Mouse (Mus musculus) A20 (cell line): ENCODE measurements around the gene Catip.
A peak's percentile ranks its signal among the peaks of the same experiment; 100 is the strongest.

Experiments
- DNase-seq: peaks from one replicate; pipeline ENCODE4 v3.0.0-alpha.2; 2011; ENCODE audit warnings: low read depth, low spot score

The Catip gene

DNA sequence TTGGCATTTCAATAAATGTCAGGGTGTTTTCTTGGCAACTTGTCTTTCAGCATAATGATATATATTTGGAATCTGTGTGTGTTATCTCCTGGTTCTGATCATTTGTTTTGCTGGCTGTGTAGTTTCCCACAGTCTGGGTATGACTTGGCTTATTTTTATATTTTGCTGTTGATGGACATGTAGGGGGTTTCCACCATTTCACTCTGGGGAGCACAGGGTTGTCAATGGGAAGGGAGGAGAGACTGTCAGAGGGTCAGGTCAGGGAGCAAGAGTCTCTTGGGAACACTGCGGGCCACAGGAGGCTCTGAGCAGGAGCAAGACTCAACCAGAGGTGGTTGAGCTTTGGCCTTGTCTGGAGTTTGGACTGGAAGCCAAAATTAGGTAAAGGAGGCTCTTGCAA lies 19.6 kb upstream of the Catip start:
- peak; percentile 46 for DNase-seq

DNA sequence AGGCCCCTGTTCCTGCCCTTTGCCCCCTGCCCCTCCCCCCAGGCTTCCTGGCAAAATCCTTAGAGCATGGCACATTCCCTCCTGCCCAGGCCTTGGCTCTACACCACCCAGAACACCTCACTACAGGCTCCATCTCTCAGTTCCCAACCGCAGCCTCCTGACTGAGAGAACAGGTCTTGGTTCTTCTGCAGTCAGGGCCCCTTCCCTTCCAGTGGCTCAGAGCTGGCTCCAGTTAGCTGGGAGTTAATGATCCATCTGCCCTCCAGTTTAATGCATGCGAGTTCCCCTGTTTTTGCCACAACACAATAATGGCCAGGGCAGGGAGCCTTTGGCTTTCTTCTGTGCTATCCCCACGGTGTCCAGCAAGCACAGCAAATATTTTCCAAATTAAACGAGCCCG lies 18.7 kb upstream of the Catip start:
- DNase-seq = no peak

DNA sequence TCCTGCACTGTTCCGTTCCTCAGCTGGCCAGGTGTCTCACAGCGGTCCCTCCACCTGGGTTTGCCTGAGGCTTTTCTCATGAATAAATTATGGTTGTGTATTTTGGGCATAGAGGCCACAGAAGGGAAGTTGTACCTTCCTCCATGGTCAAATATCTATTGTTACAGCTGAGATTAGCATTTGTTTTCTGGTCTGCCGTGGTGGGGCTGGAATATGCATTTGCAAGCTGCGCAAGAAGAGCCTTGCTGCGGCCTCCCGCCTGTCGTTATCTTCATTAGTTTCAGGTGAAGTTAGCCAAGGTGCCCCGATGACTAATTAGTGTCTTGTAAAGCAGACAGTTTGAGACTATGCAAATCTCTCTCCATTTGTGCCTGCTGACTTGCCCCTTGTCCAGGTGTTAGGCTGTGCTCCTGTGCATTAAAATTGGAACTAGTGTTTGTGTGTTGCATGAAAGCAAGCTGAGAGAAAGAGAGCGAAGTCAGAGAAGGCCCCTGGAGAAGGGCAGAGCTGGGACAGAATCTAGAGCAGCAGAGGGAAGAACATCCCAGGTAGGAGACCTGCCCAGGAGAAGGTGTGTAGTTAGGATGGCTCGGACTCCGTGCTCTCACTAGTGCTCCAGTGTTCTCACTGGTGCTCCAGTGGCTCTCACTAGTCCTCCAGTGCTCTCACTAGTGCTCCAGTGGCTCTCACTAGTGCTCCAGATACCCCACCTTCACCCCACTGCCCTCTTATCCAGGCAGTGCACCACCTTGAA lies 17.6 kb upstream of the Catip start:
- DNase-seq = peak; percentile 92

DNA sequence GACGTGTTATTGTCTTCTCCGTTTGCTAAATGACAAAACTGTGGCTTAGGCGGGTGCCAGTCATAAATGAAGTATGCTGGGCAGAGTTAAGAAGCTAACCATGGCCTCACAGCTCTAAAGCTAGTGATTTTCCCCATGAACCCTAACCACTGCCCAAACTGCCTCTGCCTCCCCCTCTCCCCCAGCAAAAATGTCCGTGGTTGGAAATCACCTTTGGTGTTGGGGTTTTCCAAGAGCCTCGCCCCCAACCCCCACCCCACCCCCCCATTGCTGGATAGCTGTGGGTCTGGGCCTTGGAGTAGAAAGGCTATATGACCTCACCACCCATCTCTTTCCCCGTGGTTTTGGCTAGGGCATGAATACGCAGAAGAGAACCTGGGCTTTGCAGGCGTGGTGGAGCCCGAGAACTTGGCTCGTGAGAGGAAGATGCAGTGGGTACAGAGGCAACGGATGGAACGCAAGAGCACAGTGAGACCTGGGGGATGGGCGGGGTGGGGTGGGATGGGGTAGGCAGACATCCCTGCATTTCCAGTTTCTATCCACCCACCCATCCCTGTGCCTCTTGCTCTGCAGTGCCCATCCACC lies 10.6 kb upstream of the Catip start:
- no peak for DNase-seq

DNA sequence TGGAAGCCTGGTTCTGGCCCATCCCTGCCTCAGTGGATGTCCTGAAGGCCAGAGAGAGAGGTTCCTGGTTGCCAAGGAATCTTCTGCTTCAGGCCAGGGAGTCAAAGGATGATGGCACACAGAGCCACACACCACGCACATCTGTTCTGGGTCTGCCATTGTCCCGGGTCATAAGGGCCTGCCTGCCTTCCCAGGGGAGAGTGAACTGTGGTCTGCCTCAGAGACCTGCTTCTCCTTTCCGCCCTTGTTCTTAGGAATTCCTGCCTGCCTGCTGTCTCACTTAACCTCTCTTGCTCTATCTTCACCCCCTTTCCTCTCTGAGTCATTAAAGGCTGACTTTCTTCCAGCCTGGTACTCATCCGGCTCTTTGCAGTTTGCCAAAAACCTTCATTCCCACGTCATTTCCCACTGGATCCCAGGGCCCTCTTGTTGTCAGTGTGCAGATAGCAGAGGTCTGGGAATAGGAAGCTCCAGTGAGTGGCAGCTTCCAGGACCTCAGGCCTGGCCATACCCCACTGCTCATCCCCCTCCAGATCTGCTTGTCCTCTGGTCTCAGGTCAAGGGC lies 9.3 kb upstream of the Catip start:
- DNase-seq = no peak

DNA sequence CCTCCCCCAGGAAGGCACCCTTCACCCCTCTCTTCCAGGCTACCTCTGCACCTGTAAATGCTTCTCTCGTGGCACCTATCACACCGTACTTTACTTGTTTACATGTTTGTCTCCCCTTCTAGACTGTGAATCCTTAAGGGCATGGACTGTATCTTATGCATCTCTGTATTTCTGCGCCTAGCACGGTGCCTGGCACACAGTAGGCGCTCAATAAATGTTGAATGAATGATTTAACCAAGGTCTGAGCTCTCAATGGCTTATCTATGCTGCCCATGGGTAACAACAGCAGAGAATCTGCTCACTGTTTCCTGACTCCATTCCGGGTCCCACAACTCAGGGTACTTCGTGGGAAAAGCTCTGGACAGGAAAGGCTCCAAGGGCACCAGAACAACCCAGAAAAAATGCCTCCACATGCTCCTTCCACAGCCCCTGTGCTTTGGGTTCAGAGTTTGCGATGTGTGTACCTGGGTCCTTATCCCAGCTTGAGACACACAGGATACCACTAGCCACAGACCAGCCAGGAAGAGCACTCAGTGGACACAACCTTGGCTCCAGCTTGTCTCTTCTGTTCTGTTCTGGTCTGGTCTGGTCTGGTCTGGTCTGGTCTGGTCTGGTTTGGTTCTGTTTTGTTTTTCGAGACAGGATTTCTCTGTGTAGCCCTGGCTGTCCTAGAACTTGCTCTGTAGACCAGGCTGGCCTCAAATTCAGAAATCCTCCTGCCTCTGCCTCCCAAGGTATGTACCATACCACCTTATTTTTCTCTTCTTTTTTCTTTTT lies 8.3 kb upstream of the Catip start:
- no peak for DNase-seq

DNA sequence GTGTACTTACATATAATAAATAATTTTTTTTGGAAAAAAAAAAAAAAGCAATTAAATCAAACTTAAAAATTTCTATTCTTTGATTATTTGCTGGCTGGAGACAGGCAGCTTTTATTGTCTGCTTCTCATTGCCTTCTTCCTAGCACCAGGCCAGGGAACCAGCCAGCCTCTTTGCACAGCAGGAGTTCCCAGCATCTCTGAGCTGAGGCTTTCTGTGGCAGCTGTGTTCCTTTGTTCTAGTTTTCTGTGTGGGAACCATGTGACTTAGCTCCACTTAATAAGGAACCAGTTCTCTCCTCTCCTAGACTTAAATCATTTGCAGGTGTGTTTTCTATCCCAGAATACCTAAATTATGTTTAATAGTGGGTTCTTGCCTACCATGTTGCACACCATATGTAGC lies 4.4 kb upstream of the Catip start:
- DNase-seq = no peak

DNA sequence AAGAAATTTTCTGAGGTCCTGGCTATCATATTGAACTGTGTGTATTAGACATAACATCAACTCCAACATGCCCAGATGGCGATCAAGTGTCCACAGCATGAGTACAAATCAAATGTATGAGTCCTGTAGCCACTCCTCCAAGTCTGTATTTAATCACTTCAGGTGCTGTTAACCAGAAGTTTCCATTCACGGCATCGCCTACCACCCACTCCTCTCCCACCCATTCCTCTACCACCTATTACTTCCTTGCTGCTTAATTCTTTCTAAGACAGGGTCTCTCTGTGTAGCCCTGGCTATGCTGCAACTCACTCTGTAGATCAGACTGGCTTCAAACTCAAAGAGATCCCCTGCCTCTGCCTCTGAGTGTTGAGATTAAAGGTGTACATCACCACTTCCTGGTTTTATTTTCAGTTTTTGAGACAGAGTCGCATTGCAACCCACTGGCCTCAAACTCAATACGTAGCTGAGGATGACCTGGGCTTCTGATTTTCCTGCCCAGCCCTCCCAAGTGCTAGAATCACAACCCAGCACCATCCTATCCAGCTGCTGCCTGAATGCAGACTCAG lies 1.9 kb upstream of the Catip start:
- peak; percentile 74 for DNase-seq

DNA sequence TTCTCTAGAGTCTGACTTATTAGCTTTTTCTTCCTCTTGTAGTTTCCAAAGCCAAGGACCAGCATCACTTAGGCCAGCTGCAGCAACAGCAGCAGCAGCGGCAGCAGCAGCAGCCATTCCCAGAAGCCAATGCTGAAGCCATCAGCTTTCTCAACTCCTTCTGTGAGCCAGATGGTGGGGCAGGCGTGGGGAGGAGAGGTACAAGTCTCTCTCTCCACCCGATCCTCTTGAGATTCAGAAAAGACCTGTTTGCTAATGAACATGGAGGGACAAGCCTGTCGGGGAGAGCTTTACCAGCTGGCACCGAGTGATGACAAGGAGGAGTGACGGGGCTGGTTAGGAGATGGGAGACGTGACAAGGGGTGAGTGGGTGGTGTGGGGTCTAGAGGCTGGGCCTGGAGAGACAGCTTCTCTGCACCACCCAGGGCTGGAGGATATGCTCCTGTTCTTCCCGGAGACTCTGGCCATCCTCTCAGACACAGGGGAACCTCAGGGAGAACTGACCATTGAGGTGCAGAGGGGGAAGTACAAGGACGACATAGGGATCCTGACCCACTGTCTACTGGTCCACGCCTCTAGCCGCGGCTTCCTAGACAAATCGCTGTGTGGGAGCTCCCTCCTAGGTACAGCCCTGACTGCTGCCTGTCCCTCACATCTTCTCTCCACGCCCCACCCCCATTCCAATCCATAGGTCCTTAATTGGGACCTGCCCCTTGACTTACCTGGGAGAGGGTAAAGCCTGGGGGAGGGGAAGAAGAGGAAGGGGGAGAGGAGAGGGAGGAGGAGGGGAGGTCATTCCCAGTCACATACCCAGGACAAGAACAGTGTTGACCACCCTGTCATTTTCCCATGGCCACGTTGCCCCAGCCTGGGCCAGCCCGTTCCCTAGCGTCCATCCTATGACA lies 669 bp downstream of the Catip start:
- DNase-seq = no peak

DNA sequence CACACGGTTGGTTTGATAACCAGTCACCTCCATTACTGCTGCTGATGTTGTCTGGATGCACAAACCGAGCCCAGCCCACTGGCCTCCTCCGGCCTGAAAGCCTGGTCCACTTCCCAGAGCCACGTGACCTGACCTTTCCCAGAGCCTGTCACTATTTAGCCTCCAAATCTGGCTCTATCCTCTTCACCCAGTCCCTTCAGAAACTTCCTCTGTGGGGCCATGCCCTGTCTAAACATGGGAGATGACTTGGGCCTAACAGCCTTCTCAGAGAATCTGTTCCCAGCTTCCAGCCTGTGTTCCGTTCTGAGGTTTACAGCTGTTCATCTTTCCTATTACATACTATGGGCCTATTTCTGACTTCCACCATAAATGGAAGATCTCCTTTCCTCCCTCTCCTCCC lies 1.5 kb downstream of the Catip start:
- no peak for DNase-seq

DNA sequence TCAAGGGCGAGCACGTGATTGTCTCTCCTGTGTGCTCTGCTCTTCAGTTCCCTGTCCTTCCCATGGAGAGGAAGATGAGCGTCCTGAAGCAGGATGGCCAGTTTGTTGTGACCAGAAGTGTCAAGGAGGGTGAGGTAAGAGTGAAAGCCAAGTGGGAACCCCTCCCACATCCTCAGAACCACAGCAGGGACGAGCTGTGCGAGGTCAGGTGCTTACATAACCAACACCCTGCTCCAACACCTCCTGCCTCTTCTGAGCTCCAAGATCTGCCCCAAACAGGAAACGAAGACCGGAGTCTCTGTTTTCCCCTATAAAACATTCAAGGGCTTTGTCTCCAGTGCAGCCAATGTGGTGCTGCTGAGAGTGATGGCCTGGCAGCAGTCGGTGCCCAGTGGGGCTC lies 2.4 kb downstream of the Catip start:
- no peak for DNase-seq

DNA sequence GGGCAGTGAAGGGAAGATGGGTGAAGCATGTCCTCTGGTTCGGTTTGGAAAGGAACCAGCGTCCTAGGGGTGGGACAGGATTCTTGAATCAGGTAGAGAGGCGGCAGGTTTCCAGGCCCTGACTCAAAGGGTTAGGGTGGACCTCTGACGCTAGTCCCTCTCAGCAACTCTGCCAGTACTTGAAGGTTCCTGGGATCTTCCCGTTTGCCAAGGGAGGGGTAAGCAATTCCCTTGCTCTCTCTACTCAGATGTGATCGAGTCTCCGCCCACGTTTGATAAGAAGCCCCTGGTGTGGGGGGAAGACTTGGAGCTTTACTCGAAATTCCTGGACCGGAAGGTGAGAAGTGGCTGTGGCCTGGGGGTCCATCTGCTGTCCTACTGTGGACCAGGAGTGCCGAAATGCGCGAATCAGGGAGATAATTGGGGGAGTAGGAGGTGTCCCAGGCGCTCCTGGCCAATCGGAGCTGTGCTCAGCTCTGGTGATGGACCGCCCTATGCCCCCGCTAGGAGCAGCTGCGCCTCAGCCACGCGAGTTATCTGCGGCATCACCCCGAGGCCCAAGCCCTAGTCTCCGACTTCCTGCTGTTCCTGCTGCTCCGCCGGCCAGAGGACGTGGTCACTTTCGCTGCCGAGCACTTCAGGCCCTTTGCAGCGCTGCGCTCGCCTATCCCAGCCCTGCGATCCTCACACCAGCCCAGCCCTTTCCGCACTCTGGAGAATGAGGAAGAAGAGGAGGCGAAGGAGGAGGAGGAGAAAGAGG lies 6.2 kb downstream of the Catip start:
- DNase-seq = no peak

DNA sequence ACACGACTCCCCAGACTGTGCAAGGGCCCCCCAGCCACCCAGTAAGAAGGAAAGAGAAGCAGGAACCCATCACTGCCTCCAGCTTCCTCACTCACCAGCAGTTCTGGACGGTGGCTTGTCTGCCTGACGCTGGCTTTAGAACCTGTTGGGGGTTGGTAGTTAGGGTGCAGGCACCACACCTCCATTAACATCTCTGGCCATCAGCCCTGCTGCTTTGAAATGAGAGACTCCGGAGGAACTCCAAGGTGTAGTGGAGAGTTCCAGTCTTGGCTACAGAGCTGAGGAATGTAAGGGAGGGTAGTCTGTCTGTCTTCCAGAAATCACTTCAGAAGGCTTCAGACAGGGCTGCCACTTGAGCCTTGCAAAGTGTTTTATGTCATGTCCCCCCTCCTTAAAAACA lies 8.1 kb downstream of the Catip start:
- peak; percentile 26 for DNase-seq

DNA sequence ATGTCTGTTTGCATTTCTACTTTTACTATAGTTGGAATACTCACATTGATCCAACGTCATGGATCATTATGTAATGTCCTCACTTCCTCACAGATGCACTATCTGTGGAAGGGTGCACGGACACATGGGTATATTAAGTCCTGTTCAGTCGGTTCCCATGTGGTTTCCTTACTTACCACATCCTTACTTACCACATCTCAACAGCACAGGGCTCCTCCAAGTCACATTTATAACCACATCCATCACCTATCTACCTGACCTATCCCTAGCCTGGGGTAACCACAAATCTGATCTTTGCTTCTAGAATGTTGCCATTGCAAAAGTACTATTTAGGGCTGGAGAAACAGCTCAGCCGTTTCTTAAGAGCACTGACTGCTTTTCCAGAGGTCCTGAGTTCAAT lies 11.5 kb downstream of the Catip start:
- no peak for DNase-seq

DNA sequence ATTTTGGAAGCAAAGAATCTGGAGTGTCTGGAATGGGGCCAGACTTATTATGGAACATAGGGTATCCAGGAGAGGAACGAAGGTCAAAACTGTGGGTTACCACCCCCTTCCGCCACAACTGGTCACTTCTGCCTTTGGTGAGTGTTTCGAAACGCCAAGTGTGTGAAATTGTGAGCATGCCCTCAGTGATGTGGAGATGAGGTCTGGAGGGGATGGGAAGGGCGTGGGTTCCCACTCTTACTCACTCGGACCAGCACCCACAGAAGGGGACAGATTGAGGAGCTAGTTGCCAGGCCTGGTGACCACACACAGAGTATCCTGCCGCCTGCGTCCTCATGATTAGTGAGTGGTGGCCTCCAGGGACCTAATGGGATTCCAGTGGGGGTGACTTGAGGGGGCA lies 13.1 kb downstream of the Catip start, which contains the start of gene Slc11a1:
Gene Slc11a1 (plus strand): TSS at position 216 of the 400 bp plus-strand sequence.
- DNase-seq = no peak

DNA sequence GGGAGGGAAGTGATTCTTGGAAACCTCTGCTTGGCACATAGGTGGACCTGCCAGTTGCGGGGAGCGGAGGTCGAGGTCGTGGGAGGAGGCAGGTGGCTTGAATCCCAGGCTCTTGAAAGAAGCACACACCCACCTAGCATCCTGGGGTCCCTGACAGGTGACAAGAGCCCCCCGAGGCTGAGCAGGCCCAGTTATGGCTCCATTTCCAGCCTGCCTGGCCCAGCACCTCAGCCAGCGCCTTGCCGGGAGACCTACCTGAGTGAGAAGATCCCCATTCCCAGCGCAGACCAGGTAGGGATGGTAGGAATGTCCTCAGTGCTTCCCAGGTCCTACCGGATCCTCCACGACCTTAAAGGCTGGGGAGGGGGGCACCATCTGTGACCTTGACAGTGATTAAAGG lies 13.7 kb downstream of the Catip start:
- no peak for DNase-seq

DNA sequence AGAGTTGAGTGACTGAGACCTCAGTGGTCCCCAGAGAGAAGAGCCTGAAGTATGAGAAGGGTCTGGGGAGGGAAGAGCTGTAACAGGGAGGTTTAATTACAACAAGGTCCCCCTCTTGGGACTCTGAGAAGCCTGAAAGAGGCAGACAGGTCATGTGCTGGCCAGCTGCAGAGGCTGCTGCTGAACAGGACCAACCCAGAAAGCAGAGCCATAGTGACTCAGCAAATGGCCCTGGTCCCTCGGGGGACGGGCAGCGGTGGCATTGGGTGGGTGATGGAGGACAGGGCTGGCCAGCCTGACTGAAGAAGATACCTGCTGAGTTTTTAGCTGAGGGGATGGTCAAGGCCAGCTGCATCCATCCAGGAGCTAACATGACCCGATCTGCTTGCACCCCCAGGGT lies 14.5 kb downstream of the Catip start:
- no peak for DNase-seq

DNA sequence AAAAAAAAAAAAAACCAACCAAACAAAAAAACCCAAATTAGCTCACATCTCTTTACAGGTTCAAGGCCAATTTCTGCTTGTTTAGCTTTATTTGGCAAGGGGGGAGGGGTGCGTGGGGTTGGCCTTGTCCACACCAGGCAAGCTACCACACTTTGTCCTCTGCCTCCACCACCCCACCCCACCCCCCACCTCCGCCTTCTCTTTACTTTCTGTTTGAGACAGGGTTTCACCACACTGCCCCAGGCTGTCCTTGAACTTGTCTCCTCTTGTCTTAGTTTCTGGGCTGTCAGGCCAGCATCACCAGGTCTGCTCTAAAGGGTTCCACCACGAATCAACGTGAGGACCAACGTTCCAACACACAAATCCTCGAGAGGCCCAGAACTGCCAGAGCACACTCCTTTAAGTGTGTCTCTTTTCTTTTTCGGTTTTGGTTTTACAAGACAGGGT lies 17.2 kb downstream of the Catip start:
- no peak for DNase-seq

DNA sequence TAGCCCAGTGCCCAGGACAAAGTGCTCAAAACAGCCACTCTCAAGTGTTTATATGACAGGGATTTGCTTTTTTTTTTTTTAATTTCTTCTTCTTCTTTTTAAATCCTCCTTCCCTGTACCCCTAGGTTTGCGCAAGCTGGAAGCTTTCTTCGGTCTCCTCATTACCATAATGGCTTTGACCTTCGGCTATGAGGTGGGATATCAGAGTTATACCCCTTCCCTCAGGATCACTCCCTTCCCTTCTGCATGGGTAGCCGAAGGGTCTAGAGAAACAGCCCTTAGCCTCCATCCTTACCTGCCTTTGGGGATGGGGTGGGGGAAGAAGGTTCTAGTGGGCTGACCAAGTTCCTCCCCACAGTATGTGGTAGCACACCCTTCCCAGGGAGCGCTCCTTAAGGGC lies 18.6 kb downstream of the Catip start:
- DNase-seq = no peak

DNA sequence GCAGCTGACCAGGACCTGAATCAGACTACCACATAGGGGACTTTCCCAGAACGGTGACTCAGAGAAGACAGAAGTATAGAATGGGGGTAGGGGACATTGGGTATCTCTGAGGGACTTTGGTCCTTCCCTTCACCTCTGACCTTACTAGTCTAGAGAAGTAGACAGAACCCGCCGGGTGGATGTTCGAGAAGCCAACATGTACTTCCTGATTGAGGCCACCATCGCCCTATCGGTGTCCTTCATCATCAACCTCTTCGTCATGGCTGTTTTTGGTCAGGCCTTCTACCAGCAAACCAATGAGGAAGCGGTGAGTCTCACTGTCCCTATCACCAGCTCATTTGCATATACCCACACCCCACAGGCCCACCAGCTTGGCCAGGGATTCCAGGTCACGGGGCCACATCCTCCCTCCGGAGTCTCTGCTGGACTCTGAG lies 19.7 kb downstream of the Catip start:
- DNase-seq = peak; percentile 33
